In genomic region chr2:123312277-123312617, GRCm38 (mm10) we compare ENCODE assay signal across 8 mouse cellular contexts.
DNase-seq lines count a peak whose midpoint lies in the region; ATAC-seq and TF ChIP-seq lines count a peak whose summit lies in the region.

No protein-coding gene starts in this region.

- no peak overlapping the region for H3K9ac ChIP-seq in midbrain, embryonic 14.5 days (replicated peaks; ENCODE audit: low read length)
- H3K9ac ChIP-seq in stomach, postnatal 0 days (ENCODE audit: low read length), result no peak overlapping the region

- TF ChIP-seq POLR2A in thymus, adult 2 months (IDR thresholded peaks at IDR 0.05; ENCODE audit: control insufficient read depth, extremely low read depth, insufficient read depth, low read length, poor library complexity), result no peak
- no peak for TF ChIP-seq POLR2A in kidney, adult 2 months (IDR thresholded peaks at IDR 0.05; ENCODE audit: low read depth, low read length)

- intact Hi-C loops in left cerebral cortex, postnatal 25 days (cut with DNase I), result loop anchor here (5.0 kb wide), 2 partner anchors 780 to 1615 kb away; no protein-coding TSS in a partner anchor

- no peaks in the 10 kb centered on the region for H3K4me1 ChIP-seq in thymus, adult 2 months (replicated peaks; ENCODE audit: control insufficient read depth, insufficient read depth, low read length)
- no peaks in the 10 kb centered on the region for H3K4me1 ChIP-seq in kidney, adult 2 months (ENCODE audit: control insufficient read depth, insufficient read depth, low read length)
- H3K4me1 ChIP-seq in midbrain, embryonic 14.5 days (ENCODE audit: control insufficient read depth, insufficient read depth, low read length), result no peaks in the 10 kb centered on the region
- H3K4me1 ChIP-seq in stomach, postnatal 0 days (replicated peaks; ENCODE audit: control insufficient read depth, insufficient read depth), result no peaks in the 10 kb centered on the region

- TF ChIP-seq CTCF in thymus, adult 2 months (IDR thresholded peaks at IDR 0.05; ENCODE audit: borderline replicate concordance, control insufficient read depth, extremely low read depth, insufficient read depth, low read length, poor library complexity), result no peak
- peak; percentile 74 for TF ChIP-seq CTCF in kidney, adult 2 months (conservative IDR thresholded peaks at IDR 0.05; ENCODE audit: insufficient read depth, insufficient read length, low read depth, low read length)
- TF ChIP-seq CTCF in stomach, postnatal 0 days (IDR thresholded peaks at IDR 0.05; ENCODE audit: low read depth), result peak; percentile 93

- H3K36me3 ChIP-seq in thymus, adult 2 months (ENCODE audit: control insufficient read depth, insufficient read depth, low read length), result no peaks in the 10 kb centered on the region
- H3K36me3 ChIP-seq in kidney, adult 2 months (ENCODE audit: control insufficient read depth, insufficient read depth, low read length), result no peaks in the 10 kb centered on the region
- no peaks in the 10 kb centered on the region for H3K36me3 ChIP-seq in midbrain, embryonic 14.5 days (ENCODE audit: control insufficient read depth, insufficient read depth, low read length)
- H3K36me3 ChIP-seq in stomach, postnatal 0 days (ENCODE audit: control insufficient read depth, insufficient read depth, low read length), result no peaks in the 10 kb centered on the region

- no peaks in the 10 kb centered on the region for H3K27me3 ChIP-seq in thymus, adult 2 months (ENCODE audit: control insufficient read depth, insufficient read depth, low read length)
- H3K27me3 ChIP-seq in kidney, adult 2 months (replicated peaks; ENCODE audit: control insufficient read depth, insufficient read depth, low read length), result no peaks in the 10 kb centered on the region
- no peaks in the 10 kb centered on the region for H3K27me3 ChIP-seq in midbrain, embryonic 14.5 days (ENCODE audit: control insufficient read depth, insufficient read depth, low read length)
- H3K27me3 ChIP-seq in stomach, postnatal 0 days (ENCODE audit: control insufficient read depth, insufficient read depth, low read length), result no peaks in the 10 kb centered on the region

- no peaks in the 10 kb centered on the region for H3K9me3 ChIP-seq in midbrain, embryonic 14.5 days (ENCODE audit: control insufficient read depth, low read length)
- no peaks in the 10 kb centered on the region for H3K9me3 ChIP-seq in stomach, postnatal 0 days (ENCODE audit: control insufficient read depth, low read length)

- H3K4me2 ChIP-seq in midbrain, embryonic 14.5 days (ENCODE audit: low read length), result no peak overlapping the region
- no peak overlapping the region for H3K4me2 ChIP-seq in stomach, postnatal 0 days (replicated peaks; ENCODE audit: low read depth)

- DNase-seq in thymus, adult 2 months, result peak; percentile 17
- DNase-seq in thymus, adult 18-20 months, result no peak
- peak; percentile 79 for DNase-seq in embryo, embryonic 11 days
- DNase-seq in kidney, adult 2 months, result peak; percentile 63
- peak; percentile 81 to 88 for DNase-seq in left cerebral cortex, postnatal 25 days (ENCODE audit: low spot score in 2 of 2)
- DNase-seq in midbrain, embryonic 14.5 days, result peak; percentile 92
- DNase-seq in stomach, postnatal 0 days (ENCODE audit: low spot score), result peak; percentile 67

- no peak overlapping the region for H3K27ac ChIP-seq in thymus, adult 2 months (ENCODE audit: control insufficient read depth, insufficient read depth, low read length)
- no peak overlapping the region for H3K27ac ChIP-seq in kidney, adult 2 months (ENCODE audit: insufficient read depth, low read depth, low read length)
- no peak overlapping the region for H3K27ac ChIP-seq in midbrain, embryonic 14.5 days (replicated peaks; ENCODE audit: low read depth, low read length)
- no peak overlapping the region for H3K27ac ChIP-seq in stomach, postnatal 0 days (replicated peaks)

- peak; percentile 87 for ATAC-seq in granulocyte monocyte progenitor cell, adult 5-6 weeks (replicated peaks; ENCODE audit: poor library complexity, severe bottlenecking)
- ATAC-seq in midbrain, embryonic 14.5 days (ENCODE audit: low FRiP score, low TSS enrichment), result peak; percentile 83; the same call in 1 of the 2 replicates
- peak; percentile 57; the same call in 1 of the 2 replicates for ATAC-seq in stomach, postnatal 0 days (ENCODE audit: low FRiP score, low TSS enrichment)

- TF ChIP-seq EP300 in stomach, postnatal 0 days (optimal IDR thresholded peaks at IDR 0.05), result no peak

- H3K4me3 ChIP-seq in thymus, adult 2 months (ENCODE audit: control insufficient read depth, insufficient read depth, low read length), result no peak overlapping the region
- H3K4me3 ChIP-seq in kidney, adult 2 months (ENCODE audit: insufficient read depth, low read depth, low read length), result no peak overlapping the region
- H3K4me3 ChIP-seq in midbrain, embryonic 14.5 days (replicated peaks; ENCODE audit: low read depth, low read length), result no peak overlapping the region
- H3K4me3 ChIP-seq in stomach, postnatal 0 days (ENCODE audit: low read depth, low read length), result no peak overlapping the region

- 26% methylated on average over 8 of the region's 8 CpGs for WGBS in thymus, adult 2 months
- 13% methylated on average over 8 of the region's 8 CpGs for WGBS in kidney, adult 2 months
- 21% methylated on average over 8 of the region's 8 CpGs for WGBS in midbrain, embryonic 14.5 days
- WGBS in stomach, postnatal 0 days, result 11% methylated on average over 8 of the region's 8 CpGs

Comparison
In these comparisons a context has a peak if more than half of its experiments do, and no peak if none do; other contexts are left out.
1. DNase-seq: peak in thymus, adult 2 months (single experiment), embryo, embryonic 11 days (single experiment), kidney, adult 2 months (single experiment), left cerebral cortex, postnatal 25 days (2 of 2), midbrain, embryonic 14.5 days (single experiment) and stomach, postnatal 0 days (single experiment); none in thymus, adult 18-20 months (0 of 2).
2. Peak in every context shown above with its lines, with median percentiles within 50 percentile points of each other: ATAC-seq.